Mouse (Mus musculus): ENCODE measurements around the gene Atg101. TPM values are rescaled to one million over a fixed set of nuclear protein-coding genes. Genes with fewer than 3 reads are reported as not detected.

Gene Atg101
- 33.8 and 34.4 TPM in 2 replicates for polyA plus RNA-seq (2015; fragmentation: Nextera tagmentation; extraction: Ambion mirVana)

DNA sequence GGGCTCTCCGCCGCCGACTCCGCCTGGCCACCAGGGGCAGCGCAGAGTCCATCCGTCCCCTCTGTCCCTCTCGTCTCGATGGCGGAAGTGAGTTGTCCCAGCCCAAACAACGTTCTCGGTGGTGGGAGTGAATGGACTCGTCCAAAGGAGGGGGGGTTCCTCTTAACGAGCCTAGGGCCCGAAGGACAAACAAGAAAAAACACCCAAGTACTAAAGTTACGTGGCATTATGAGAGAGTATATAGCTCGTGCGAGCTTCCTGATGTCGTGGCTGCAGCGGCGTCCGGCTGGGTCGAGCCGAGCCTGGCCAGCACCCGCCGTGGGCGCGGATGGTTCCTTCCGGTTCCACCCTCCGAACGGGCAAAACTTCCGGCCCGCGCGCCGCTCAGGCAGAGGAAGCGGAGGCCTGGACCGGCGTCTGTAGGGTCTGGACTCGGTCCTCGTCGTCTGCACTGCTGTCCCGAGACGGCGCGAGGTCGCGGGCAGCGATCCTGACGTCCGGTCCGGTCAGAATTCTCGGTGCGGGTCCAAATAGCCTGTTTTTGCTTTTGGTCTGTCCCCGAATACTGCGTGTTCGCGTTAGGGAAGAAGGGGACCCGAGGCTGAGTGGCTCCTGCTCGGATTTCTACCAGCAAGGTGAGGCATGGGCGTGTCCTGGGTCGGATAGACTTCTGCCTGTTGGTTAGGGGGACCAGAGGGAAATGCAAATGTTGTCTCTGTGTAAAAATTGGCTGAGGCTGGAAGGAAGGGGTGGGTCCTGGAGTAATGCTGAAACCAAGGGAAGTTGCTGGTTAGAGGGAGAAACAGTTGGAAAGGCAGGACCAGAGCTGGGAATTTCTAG lies at the start of gene Atg101:
Atg101 (plus strand) TSS at position 362 of the 840 bp plus-strand sequence.
- TF ChIP-seq CTCF (IDR thresholded peaks at IDR 0.05; ENCODE audit: low read depth) (peak; percentile 98), EP300 (IDR thresholded peaks at IDR 0.05; ENCODE audit: low read depth) (peak; percentile 72; the same call in 1 of the 2 replicates)
- Histone ChIP-seq H3K27me3 (ENCODE audit: insufficient read depth, low read length) (no peaks in the 10 kb centered on the region), H3K4me2 (ENCODE audit: low read depth, low read length) (peak within 1 kb of the TSS; percentile 88), H3K27ac (ENCODE audit: low read depth) (peak within 1 kb of the TSS; percentile 90), H3K36me3 (replicated peaks; ENCODE audit: insufficient read depth, low read length) (peaks cover 27% of the 10 kb centered on the region), H3K4me1 (ENCODE audit: insufficient read depth) (peaks cover 19% of the 10 kb centered on the region), H3K9me3 (ENCODE audit: low read length) (no peaks in the 10 kb centered on the region), H3K4me3 (ENCODE audit: low read depth, low read length) (peak within 1 kb of the TSS; percentile 90), H3K9ac (replicated peaks) (peak within 1 kb of the TSS; percentile 94)
- peak; percentile 93 for ATAC-seq
- under 1% methylated on average over 61 of the region's 61 CpGs for WGBS (ENCODE audit: insufficient replicate concordance)
- peak; percentile 93 for DNase-seq

GRCm38 (mm10) chr15:101234611-101235341 lies 49.3 kb upstream of the Atg101 start:
- Histone ChIP-seq H3K4me3 (ENCODE audit: low read depth, low read length) (no peak overlapping the region), H3K27ac (ENCODE audit: low read depth) (no peak overlapping the region), H3K36me3 (replicated peaks; ENCODE audit: insufficient read depth, low read length) (no peaks in the 10 kb centered on the region), H3K4me2 (ENCODE audit: low read depth, low read length) (no peak overlapping the region), H3K9ac (replicated peaks) (no peak overlapping the region), H3K4me1 (ENCODE audit: insufficient read depth) (peaks cover 7% of the 10 kb centered on the region), H3K27me3 (ENCODE audit: insufficient read depth, low read length) (peaks cover 9% of the 10 kb centered on the region; the same call in 1 of the 2 replicates), H3K9me3 (ENCODE audit: low read length) (no peaks in the 10 kb centered on the region)
- WGBS (ENCODE audit: insufficient replicate concordance), result 65% methylated on average over 10 of the region's 10 CpGs
- DNase-seq, result no peak
- no peak for ATAC-seq
- TF ChIP-seq EP300 (IDR thresholded peaks at IDR 0.05; ENCODE audit: low read depth), result no peak
- TF ChIP-seq CTCF (IDR thresholded peaks at IDR 0.05; ENCODE audit: low read depth), result no peak

DNA sequence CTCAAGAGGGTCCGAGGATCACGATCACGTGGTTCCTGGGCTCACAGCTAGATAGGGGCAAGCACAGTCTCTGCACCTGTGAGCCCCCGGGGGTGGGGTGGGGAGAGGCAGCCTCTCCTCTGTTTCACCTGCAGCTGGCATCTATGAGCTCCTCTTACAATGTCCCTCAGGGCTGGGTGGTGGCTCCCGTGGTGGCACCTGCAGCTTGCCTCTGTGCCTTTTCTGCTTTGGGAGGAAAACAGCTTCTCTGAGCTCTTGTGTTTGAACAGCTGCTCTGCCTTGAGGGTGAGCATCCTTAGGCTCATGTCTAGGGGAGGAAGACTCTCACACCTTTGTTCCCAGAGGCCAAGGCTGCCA lies 48.8 kb upstream of the Atg101 start:
- TF ChIP-seq EP300 (IDR thresholded peaks at IDR 0.05; ENCODE audit: low read depth) (no peak), CTCF (IDR thresholded peaks at IDR 0.05; ENCODE audit: low read depth) (no peak)
- Histone ChIP-seq H3K9ac (replicated peaks) (no peak overlapping the region), H3K4me1 (ENCODE audit: insufficient read depth) (peaks cover 7% of the 10 kb centered on the region), H3K4me2 (ENCODE audit: low read depth, low read length) (no peak overlapping the region), H3K9me3 (ENCODE audit: low read length) (no peaks in the 10 kb centered on the region), H3K36me3 (replicated peaks; ENCODE audit: insufficient read depth, low read length) (no peaks in the 10 kb centered on the region), H3K4me3 (ENCODE audit: low read depth, low read length) (no peak overlapping the region), H3K27me3 (ENCODE audit: insufficient read depth, low read length) (peaks cover 9% of the 10 kb centered on the region; the same call in 1 of the 2 replicates), H3K27ac (ENCODE audit: low read depth) (no peak overlapping the region)
- peak; percentile 37 for DNase-seq
- ATAC-seq, result no peak
- 56% methylated on average over 5 of the region's 5 CpGs for WGBS (ENCODE audit: insufficient replicate concordance)

DNA sequence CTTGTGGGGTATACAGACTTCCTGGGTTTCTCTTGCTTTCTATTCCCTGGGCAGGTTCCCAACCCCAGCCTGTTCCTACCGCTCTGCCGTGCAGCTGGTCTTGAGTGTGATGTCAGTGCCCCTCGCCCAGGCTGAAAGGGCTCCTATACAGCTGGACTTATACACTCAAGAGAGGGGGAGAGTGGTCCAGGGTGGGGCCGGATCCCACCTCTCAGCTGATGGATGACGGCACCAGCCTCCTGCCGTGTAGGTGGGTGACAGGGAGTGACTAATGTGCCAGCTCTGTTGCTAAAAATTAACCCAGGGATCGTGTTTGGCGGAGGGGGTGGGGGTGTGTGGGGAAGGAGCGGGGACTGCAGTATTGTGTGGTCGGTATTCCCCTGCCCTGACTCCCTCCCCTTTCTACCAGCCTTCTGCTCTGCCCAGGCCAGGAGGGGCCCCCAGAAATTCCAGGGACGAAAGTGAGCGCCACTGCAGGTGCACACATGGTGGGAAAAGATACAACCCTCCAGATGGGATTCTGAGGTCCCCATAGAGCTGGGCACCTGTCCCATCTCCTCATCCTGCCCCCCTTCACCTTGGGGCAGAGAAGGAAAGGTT lies 48.2 kb upstream of the Atg101 start:
- no peak overlapping the region; the same call in 1 of the 2 replicates for H3K9ac ChIP-seq (replicated peaks)

DNA sequence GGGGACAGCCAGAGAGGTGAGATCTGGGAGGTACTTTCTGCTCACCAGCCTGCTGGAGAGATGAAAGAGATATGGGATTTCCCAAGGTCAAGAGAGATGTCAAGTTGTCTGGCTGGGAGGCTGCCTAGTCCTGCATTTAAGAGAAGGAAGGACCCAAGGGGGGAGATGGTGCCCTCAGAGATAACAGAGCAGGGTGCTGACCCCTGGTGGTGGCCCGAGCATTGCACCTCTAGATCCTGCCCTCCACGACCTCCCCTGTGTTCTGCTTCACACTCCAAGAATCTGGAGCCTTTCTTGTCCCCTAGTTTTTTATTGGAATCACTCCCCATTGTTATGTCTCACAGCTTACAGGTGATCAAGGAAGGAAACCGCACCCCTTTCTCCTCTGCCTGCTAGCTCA lies 47.2 kb upstream of the Atg101 start:
- TF ChIP-seq EP300 (IDR thresholded peaks at IDR 0.05; ENCODE audit: low read depth), result no peak
- TF ChIP-seq CTCF (IDR thresholded peaks at IDR 0.05; ENCODE audit: low read depth), result peak; percentile 87
- Histone ChIP-seq H3K4me1 (ENCODE audit: insufficient read depth) (peaks cover 12% of the 10 kb centered on the region), H3K9ac (replicated peaks) (no peak overlapping the region), H3K4me2 (ENCODE audit: low read depth, low read length) (no peak overlapping the region), H3K36me3 (replicated peaks; ENCODE audit: insufficient read depth, low read length) (no peaks in the 10 kb centered on the region), H3K4me3 (ENCODE audit: low read depth, low read length) (no peak overlapping the region), H3K9me3 (ENCODE audit: low read length) (no peaks in the 10 kb centered on the region), H3K27ac (ENCODE audit: low read depth) (no peak overlapping the region), H3K27me3 (ENCODE audit: insufficient read depth, low read length) (peaks cover 9% of the 10 kb centered on the region; the same call in 1 of the 2 replicates)
- 2% methylated on average over 3 of the region's 3 CpGs for WGBS (ENCODE audit: insufficient replicate concordance)
- DNase-seq (peak; percentile 75), ATAC-seq (0 out of 2 replicates have a peak, but pooled peaks have one; percentile 26)

More for the DNA sequence above, 48.2 kb upstream of the Atg101 start:
- Histone ChIP-seq H3K36me3 (replicated peaks; ENCODE audit: insufficient read depth, low read length) (no peaks in the 10 kb centered on the region), H3K27me3 (ENCODE audit: insufficient read depth, low read length) (peaks cover 9% of the 10 kb centered on the region; the same call in 1 of the 2 replicates), H3K27ac (ENCODE audit: low read depth) (no peak overlapping the region), H3K9me3 (ENCODE audit: low read length) (no peaks in the 10 kb centered on the region), H3K4me2 (ENCODE audit: low read depth, low read length) (peak overlapping the region; percentile 22; the same call in 1 of the 2 replicates), H3K4me3 (ENCODE audit: low read depth, low read length) (no peak overlapping the region), H3K4me1 (ENCODE audit: insufficient read depth) (peaks cover 8% of the 10 kb centered on the region)
- DNase-seq (no peak), ATAC-seq (no peak)
- TF ChIP-seq EP300 (IDR thresholded peaks at IDR 0.05; ENCODE audit: low read depth) (no peak), CTCF (IDR thresholded peaks at IDR 0.05; ENCODE audit: low read depth) (no peak)
- WGBS (ENCODE audit: insufficient replicate concordance), result 36% methylated on average over 12 of the region's 12 CpGs
